Mouse (Mus musculus): Measurements from ENCODE around the gene Sult4a1.

The Sult4a1 gene

GRCm38 (mm10) chr15:84096051-84096450, 9.5 kb downstream of the Sult4a1 start:
- no peak for DNase-seq (ENCODE audit: low read depth, low spot score)

- DNase-seq (ENCODE audit: low read depth, low spot score) = no peak
Measured at GRCm38 (mm10) chr15:84094921-84095320, 10.6 kb downstream of the Sult4a1 start.

GRCm38 (mm10) chr15:84086775-84087174, 18.8 kb downstream of the Sult4a1 start:
- no peak for DNase-seq (ENCODE audit: low read depth, low spot score)

GRCm38 (mm10) chr15:84086364-84086763, 19.2 kb downstream of the Sult4a1 start:
- DNase-seq (ENCODE audit: low read depth, low spot score) = no peak

- no peak for DNase-seq (ENCODE audit: low read depth, low spot score)
Measured at GRCm38 (mm10) chr15:84080069-84080468, 25.5 kb downstream of the Sult4a1 start.

- DNase-seq (ENCODE audit: low read depth, low spot score) = no peak
Measured at GRCm38 (mm10) chr15:84079519-84079918, 26.0 kb downstream of the Sult4a1 start.

- peak; percentile 10 for DNase-seq (ENCODE audit: low read depth, low spot score)
Measured at GRCm38 (mm10) chr15:84078667-84079066, 26.9 kb downstream of the Sult4a1 start.

GRCm38 (mm10) chr15:84077151-84077550, 28.4 kb downstream of the Sult4a1 start:
- DNase-seq (ENCODE audit: low read depth, low spot score) = no peak

GRCm38 (mm10) chr15:84074705-84075185, 30.8 kb downstream of the Sult4a1 start:
- peak; percentile 18 for DNase-seq (ENCODE audit: low read depth, low spot score)

GRCm38 (mm10) chr15:84073911-84074704, 31.4 kb downstream of the Sult4a1 start:
- DNase-seq (ENCODE audit: low read depth, low spot score) = peak; percentile 56

- DNase-seq (ENCODE audit: low read depth, low spot score) = no peak
Measured at GRCm38 (mm10) chr15:84073058-84073457, 32.5 kb downstream of the Sult4a1 start.

- peak; percentile 65 for DNase-seq (ENCODE audit: low read depth, low spot score)
Measured at GRCm38 (mm10) chr15:84072226-84072625, 33.3 kb downstream of the Sult4a1 start.

- DNase-seq (ENCODE audit: low read depth, low spot score) = no peak
Measured at GRCm38 (mm10) chr15:84070116-84070676, 35.4 kb downstream of the Sult4a1 start.

GRCm38 (mm10) chr15:84069455-84070050, 36.0 kb downstream of the Sult4a1 start:
- no peak for DNase-seq (ENCODE audit: low read depth, low spot score)

GRCm38 (mm10) chr15:84065701-84066100, 39.9 kb downstream of the Sult4a1 start:
- no peak for DNase-seq (ENCODE audit: low read depth, low spot score)

GRCm38 (mm10) chr15:84065140-84065539, 40.4 kb downstream of the Sult4a1 start, which contains the start of gene Efcab6:
Gene Efcab6 (minus strand): TSS chr15:84065379.
- DNase-seq (ENCODE audit: low read depth, low spot score) = no peak

- DNase-seq (ENCODE audit: low read depth, low spot score) = no peak
Measured at GRCm38 (mm10) chr15:84058841-84059240, 46.7 kb downstream of the Sult4a1 start.

GRCm38 (mm10) chr15:84056083-84056482, 49.5 kb downstream of the Sult4a1 start:
- no peak for DNase-seq (ENCODE audit: low read depth, low spot score)

- DNase-seq (ENCODE audit: low read depth, low spot score) = peak; percentile 51
Measured at GRCm38 (mm10) chr15:84053859-84054258, 51.7 kb downstream of the Sult4a1 start.

GRCm38 (mm10) chr15:84053240-84053639, 52.3 kb downstream of the Sult4a1 start:
- no peak for DNase-seq (ENCODE audit: low read depth, low spot score)

GRCm38 (mm10) chr15:84052390-84052789, 53.2 kb downstream of the Sult4a1 start:
- DNase-seq (ENCODE audit: low read depth, low spot score) = no peak

GRCm38 (mm10) chr15:84049570-84049969, 56.0 kb downstream of the Sult4a1 start:
- no peak for DNase-seq (ENCODE audit: low read depth, low spot score)

GRCm38 (mm10) chr15:84045562-84045961, 60.0 kb downstream of the Sult4a1 start:
- no peak for DNase-seq (ENCODE audit: low read depth, low spot score)

All from A20 (cell line).